Mouse (Mus musculus): ENCODE measurements around the gene Rpl36a-ps1.
"Not testable (repeated sequence)": the region's sequence is repeated elsewhere in the genome, so short reads cannot be mapped to it uniquely, and the experiment has no call there.

GRCm38 (mm10) chr14:99034851-99035250 lies 40.7 kb upstream of the Rpl36a-ps1 start:
- TF ChIP-seq CTCF (IDR thresholded peaks at IDR 0.05; ENCODE audit: low read depth, low read length); POLR2A (IDR thresholded peaks at IDR 0.05; ENCODE audit: insufficient read depth, low read length); EP300 (IDR thresholded peaks at IDR 0.05; ENCODE audit: insufficient read depth, low read depth, low read length): not testable (repeated sequence)

Measured in ES-Bruce4 (cell line).